Mouse (Mus musculus): ENCODE measurements around the gene Acy3. TPM values are rescaled to one million over a fixed set of nuclear protein-coding genes. Genes with fewer than 3 reads are reported as not detected.
A peak's percentile ranks its signal among the peaks of the same experiment; 100 is the strongest.

Acy3 gene
- polyA plus RNA-seq, 1 experiment from 2014 or later: 13.0 TPM

DNA sequence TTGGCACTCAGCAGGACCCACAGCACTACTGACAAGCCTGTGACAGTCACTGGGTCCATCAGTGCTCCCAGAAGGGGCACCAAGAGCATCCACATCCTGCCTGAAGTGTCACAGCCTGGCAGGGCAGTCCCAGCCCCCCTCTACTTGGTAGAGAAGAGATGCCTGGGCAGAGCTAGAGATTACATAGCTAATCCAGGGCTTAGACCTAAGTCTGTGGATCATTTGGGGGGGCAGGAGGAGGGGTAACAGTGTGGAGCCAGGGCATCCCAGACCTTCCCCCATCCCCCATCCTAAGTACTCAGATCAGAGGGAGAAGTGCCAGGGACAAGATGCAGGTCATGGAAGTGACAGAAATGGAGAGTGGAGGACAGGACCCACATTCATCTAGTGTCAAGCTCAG is 28.4 kb downstream of the Acy3 start:
- ATAC-seq (replicated peaks; ENCODE audit: low FRiP score, low TSS enrichment, low read depth): no peak
- H3K27me3 ChIP-seq (replicated peaks; ENCODE audit: control insufficient read depth, insufficient read depth, low read length): no peaks in the 10 kb centered on the region
- no peak overlapping the region for H3K4me3 ChIP-seq (ENCODE audit: low read depth, low read length)
- no peak overlapping the region for H3K27ac ChIP-seq (ENCODE audit: low read depth)
- H3K4me1 ChIP-seq (replicated peaks; ENCODE audit: control insufficient read depth, insufficient read depth, low read length): peaks cover 14% of the 10 kb centered on the region
- DNase-seq (ENCODE audit: low spot score): no peak
- H3K4me2 ChIP-seq (ENCODE audit: low read length): no peak overlapping the region
- no peak overlapping the region for H3K9ac ChIP-seq (ENCODE audit: low read length)
- no peaks in the 10 kb centered on the region for H3K9me3 ChIP-seq (ENCODE audit: control insufficient read depth, low read length)
- H3K36me3 ChIP-seq (ENCODE audit: control insufficient read depth, insufficient read depth, low read length): peaks cover 7% of the 10 kb centered on the region

- no peak overlapping the region for H3K27ac ChIP-seq (ENCODE audit: low read depth)
- H3K9ac ChIP-seq (ENCODE audit: low read length): no peak overlapping the region
- peaks cover 14% of the 10 kb centered on the region for H3K4me1 ChIP-seq (replicated peaks; ENCODE audit: control insufficient read depth, insufficient read depth, low read length)
- 63% methylated on average over 5 of the region's 5 CpGs for WGBS
- no peaks in the 10 kb centered on the region for H3K27me3 ChIP-seq (replicated peaks; ENCODE audit: control insufficient read depth, insufficient read depth, low read length)
- no peak overlapping the region for H3K4me3 ChIP-seq (ENCODE audit: low read depth, low read length)
- no peaks in the 10 kb centered on the region; the same call in 1 of the 2 replicates for H3K36me3 ChIP-seq (ENCODE audit: control insufficient read depth, insufficient read depth, low read length)
- DNase-seq (ENCODE audit: low spot score) (no peak), ATAC-seq (replicated peaks; ENCODE audit: low FRiP score, low TSS enrichment, low read depth) (no peak)
- H3K4me2 ChIP-seq (ENCODE audit: low read length): no peak overlapping the region
- no peaks in the 10 kb centered on the region for H3K9me3 ChIP-seq (ENCODE audit: control insufficient read depth, low read length)
These were observed 29.3 kb downstream of the Acy3 start for GRCm38 (mm10) chr19:4015635-4016034.

GRCm38 (mm10) chr19:4017921-4018587 is 31.7 kb downstream of the Acy3 start:
- WGBS: 67% methylated on average over 10 of the region's 10 CpGs
- H3K27ac ChIP-seq (ENCODE audit: low read depth): no peak overlapping the region
- no peak for DNase-seq (ENCODE audit: low spot score)
- no peaks in the 10 kb centered on the region for H3K27me3 ChIP-seq (replicated peaks; ENCODE audit: control insufficient read depth, insufficient read depth, low read length)
- no peak for ATAC-seq (replicated peaks; ENCODE audit: low FRiP score, low TSS enrichment, low read depth)
- peaks cover 4% of the 10 kb centered on the region; the same call in 1 of the 2 replicates for H3K4me1 ChIP-seq (replicated peaks; ENCODE audit: control insufficient read depth, insufficient read depth, low read length)
- no peak overlapping the region for H3K4me3 ChIP-seq (ENCODE audit: low read depth, low read length)
- H3K4me2 ChIP-seq (ENCODE audit: low read length): no peak overlapping the region
- H3K9ac ChIP-seq (ENCODE audit: low read length): no peak overlapping the region
- H3K9me3 ChIP-seq (ENCODE audit: control insufficient read depth, low read length): no peaks in the 10 kb centered on the region
- H3K36me3 ChIP-seq (ENCODE audit: control insufficient read depth, insufficient read depth, low read length): no peaks in the 10 kb centered on the region

DNA sequence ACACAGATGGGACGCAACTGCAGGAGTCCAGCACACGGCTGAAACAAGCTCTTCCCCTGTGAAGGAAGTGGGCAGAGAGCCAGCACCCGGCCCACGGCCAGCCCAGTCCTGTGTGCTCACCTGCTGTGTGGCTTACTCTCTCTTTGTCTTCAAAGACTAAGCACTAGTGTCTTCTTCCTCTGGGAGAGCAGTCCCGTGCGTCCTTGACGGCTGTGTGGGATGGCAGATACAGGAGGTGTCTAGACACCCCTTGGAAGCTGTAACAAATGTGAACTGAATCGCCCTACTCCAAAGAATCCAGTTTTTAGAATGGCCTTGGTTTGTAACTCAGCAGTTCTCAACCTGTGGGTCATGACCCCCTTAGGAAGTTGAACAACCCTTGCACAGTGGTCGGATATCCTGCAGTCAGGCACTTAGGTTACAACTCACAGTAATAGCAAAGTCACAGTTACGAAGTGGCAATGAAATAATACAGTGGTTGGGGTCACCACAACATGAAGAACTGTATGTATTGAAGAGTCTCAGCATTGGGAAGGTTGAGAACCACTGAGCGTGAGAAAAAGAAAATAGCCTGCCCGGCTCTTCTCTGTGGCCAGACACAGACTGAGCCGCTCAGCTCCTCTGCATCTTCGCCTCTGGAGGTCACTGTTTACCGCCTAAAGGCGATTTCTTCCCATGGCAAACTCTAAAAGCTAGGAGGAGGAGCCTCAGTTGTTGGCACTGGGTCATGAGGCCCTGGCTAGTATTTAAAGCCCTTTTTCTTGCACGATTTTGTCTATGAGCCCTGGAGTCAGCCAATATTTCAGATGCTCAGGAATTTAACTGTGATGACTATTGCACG is 32.6 kb downstream of the Acy3 start:
- H3K9ac ChIP-seq (ENCODE audit: low read length): no peak overlapping the region
- H3K9me3 ChIP-seq (ENCODE audit: control insufficient read depth, low read length): no peaks in the 10 kb centered on the region
- H3K4me3 ChIP-seq (ENCODE audit: low read depth, low read length): no peak overlapping the region
- peaks cover 4% of the 10 kb centered on the region; the same call in 1 of the 2 replicates for H3K4me1 ChIP-seq (replicated peaks; ENCODE audit: control insufficient read depth, insufficient read depth, low read length)
- H3K27ac ChIP-seq (ENCODE audit: low read depth): no peak overlapping the region
- 31% methylated on average over 18 of the region's 18 CpGs for WGBS
- H3K27me3 ChIP-seq (replicated peaks; ENCODE audit: control insufficient read depth, insufficient read depth, low read length): no peaks in the 10 kb centered on the region
- H3K4me2 ChIP-seq (ENCODE audit: low read length): no peak overlapping the region
- DNase-seq (ENCODE audit: low spot score): peak; percentile 74
- H3K36me3 ChIP-seq (ENCODE audit: control insufficient read depth, insufficient read depth, low read length): no peaks in the 10 kb centered on the region
- ATAC-seq (replicated peaks; ENCODE audit: low FRiP score, low TSS enrichment, low read depth): peak; percentile 77

DNA sequence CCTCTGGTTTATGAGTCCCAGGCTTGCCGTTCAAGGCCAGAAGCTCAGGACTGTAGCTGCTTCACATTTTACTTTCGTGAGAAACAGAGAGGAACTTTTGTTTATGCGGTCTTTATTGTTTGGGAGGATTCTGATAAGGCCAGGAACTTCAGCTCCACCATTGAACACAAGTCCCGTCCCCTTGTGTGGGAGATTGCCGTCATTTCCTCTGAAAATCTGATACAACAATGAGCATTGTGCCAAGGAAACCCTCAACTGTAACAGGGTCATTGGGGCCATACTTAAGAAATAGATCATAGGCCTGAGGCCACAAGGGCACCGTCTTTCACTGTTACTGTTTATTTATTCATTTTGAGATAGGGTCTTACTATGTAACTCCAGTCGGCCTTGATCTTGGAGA is 36.8 kb downstream of the Acy3 start:
- Histone ChIP-seq H3K27ac (ENCODE audit: low read depth) (no peak overlapping the region), H3K27me3 (replicated peaks; ENCODE audit: control insufficient read depth, insufficient read depth, low read length) (no peaks in the 10 kb centered on the region), H3K4me2 (ENCODE audit: low read length) (no peak overlapping the region), H3K9ac (ENCODE audit: low read length) (no peak overlapping the region), H3K36me3 (ENCODE audit: control insufficient read depth, insufficient read depth, low read length) (no peaks in the 10 kb centered on the region), H3K9me3 (ENCODE audit: control insufficient read depth, low read length) (no peaks in the 10 kb centered on the region), H3K4me3 (ENCODE audit: low read depth, low read length) (no peak overlapping the region), H3K4me1 (replicated peaks; ENCODE audit: control insufficient read depth, insufficient read depth, low read length) (peaks cover 4% of the 10 kb centered on the region; the same call in 1 of the 2 replicates)
- DNase-seq (ENCODE audit: low spot score) (no peak), ATAC-seq (replicated peaks; ENCODE audit: low FRiP score, low TSS enrichment, low read depth) (no peak)
- WGBS: 69% methylated on average over 7 of the region's 7 CpGs

- H3K4me3 ChIP-seq (ENCODE audit: low read depth, low read length): no peak overlapping the region
- DNase-seq (ENCODE audit: low spot score) (no peak), ATAC-seq (replicated peaks; ENCODE audit: low FRiP score, low TSS enrichment, low read depth) (no peak)
- H3K4me1 ChIP-seq (replicated peaks; ENCODE audit: control insufficient read depth, insufficient read depth, low read length): no peaks in the 10 kb centered on the region
- H3K27me3 ChIP-seq (replicated peaks; ENCODE audit: control insufficient read depth, insufficient read depth, low read length): no peaks in the 10 kb centered on the region
- H3K9me3 ChIP-seq (ENCODE audit: control insufficient read depth, low read length): no peaks in the 10 kb centered on the region
- no peak overlapping the region for H3K9ac ChIP-seq (ENCODE audit: low read length)
- no peaks in the 10 kb centered on the region for H3K36me3 ChIP-seq (ENCODE audit: control insufficient read depth, insufficient read depth, low read length)
- H3K27ac ChIP-seq (ENCODE audit: low read depth): no peak overlapping the region
- no peak overlapping the region for H3K4me2 ChIP-seq (ENCODE audit: low read length)
These were observed 41.2 kb downstream of the Acy3 start for GRCm38 (mm10) chr19:4027576-4027975.

- WGBS: 64% methylated on average over 7 of the region's 7 CpGs
- Histone ChIP-seq H3K9me3 (ENCODE audit: control insufficient read depth, low read length) (no peaks in the 10 kb centered on the region), H3K4me1 (replicated peaks; ENCODE audit: control insufficient read depth, insufficient read depth, low read length) (peaks cover 8% of the 10 kb centered on the region; the same call in 1 of the 2 replicates), H3K4me3 (ENCODE audit: low read depth, low read length) (no peak overlapping the region), H3K27ac (ENCODE audit: low read depth) (no peak overlapping the region; the same call in 1 of the 2 replicates), H3K4me2 (ENCODE audit: low read length) (no peak overlapping the region), H3K36me3 (ENCODE audit: control insufficient read depth, insufficient read depth, low read length) (peaks cover 5% of the 10 kb centered on the region; the same call in 1 of the 2 replicates), H3K27me3 (replicated peaks; ENCODE audit: control insufficient read depth, insufficient read depth, low read length) (no peaks in the 10 kb centered on the region), H3K9ac (ENCODE audit: low read length) (no peak overlapping the region)
- DNase-seq (ENCODE audit: low spot score) (no peak), ATAC-seq (replicated peaks; ENCODE audit: low FRiP score, low TSS enrichment, low read depth) (no peak)
These were observed 46.3 kb downstream of the Acy3 start for GRCm38 (mm10) chr19:4032668-4033067.

- 74% methylated on average over 3 of the region's 3 CpGs for WGBS
- Histone ChIP-seq H3K4me2 (ENCODE audit: low read length) (no peak overlapping the region), H3K27me3 (replicated peaks; ENCODE audit: control insufficient read depth, insufficient read depth, low read length) (no peaks in the 10 kb centered on the region), H3K27ac (ENCODE audit: low read depth) (0 out of 2 replicates have a peak overlapping the region, but pooled peaks have one; percentile 25), H3K36me3 (ENCODE audit: control insufficient read depth, insufficient read depth, low read length) (peaks cover 5% of the 10 kb centered on the region; the same call in 1 of the 2 replicates), H3K4me3 (ENCODE audit: low read depth, low read length) (no peak overlapping the region), H3K4me1 (replicated peaks; ENCODE audit: control insufficient read depth, insufficient read depth, low read length) (peaks cover 10% of the 10 kb centered on the region; the same call in 1 of the 2 replicates), H3K9me3 (ENCODE audit: control insufficient read depth, low read length) (no peaks in the 10 kb centered on the region), H3K9ac (ENCODE audit: low read length) (no peak overlapping the region)
- DNase-seq (ENCODE audit: low spot score) (no peak), ATAC-seq (replicated peaks; ENCODE audit: low FRiP score, low TSS enrichment, low read depth) (no peak)
These were observed 46.9 kb downstream of the Acy3 start for GRCm38 (mm10) chr19:4033298-4033697.

Data from intestine, embryonic 14.5 days (tissue).